Mouse (Mus musculus) megakaryocyte progenitor cell, adult 5-6 weeks (primary cell): Measurements from ENCODE around the gene Itsn1. TPM values are rescaled to one million over a fixed set of nuclear protein-coding genes. Genes with fewer than 3 reads are reported as not detected.
A peak's percentile ranks its signal among the peaks of the same experiment; 100 is the strongest.

Experiments used
- ATAC-seq: replicated peaks from 2 replicates; pipeline ENCODE4 v1.8.0; 2016; ENCODE audit warnings: mild to moderate bottlenecking, moderate TSS enrichment, inconsistent platforms; ENCODE audit not compliant: poor library complexity
- total RNA-seq, 2 experiments: library from RNA; stranded (forward) in 1 of 2; stranded (reverse) in 1 of 2; fragments of 157-497, 149-512 nt in 1 of 2; fragments of 200-1000 nt in 1 of 2; gene quantifications; 2 replicates each; pipeline versions ENCODE4 v1.2.3 to v1.2.4; 2015 to 2017

Gene Itsn1
- total RNA-seq, 2 experiments from 2014 or later, result 4.1 to 6.0 TPM

- no peak for ATAC-seq
Observed at GRCm38 (mm10) chr16:91765816-91766210, 36.7 kb downstream of the Itsn1 start.

DNA sequence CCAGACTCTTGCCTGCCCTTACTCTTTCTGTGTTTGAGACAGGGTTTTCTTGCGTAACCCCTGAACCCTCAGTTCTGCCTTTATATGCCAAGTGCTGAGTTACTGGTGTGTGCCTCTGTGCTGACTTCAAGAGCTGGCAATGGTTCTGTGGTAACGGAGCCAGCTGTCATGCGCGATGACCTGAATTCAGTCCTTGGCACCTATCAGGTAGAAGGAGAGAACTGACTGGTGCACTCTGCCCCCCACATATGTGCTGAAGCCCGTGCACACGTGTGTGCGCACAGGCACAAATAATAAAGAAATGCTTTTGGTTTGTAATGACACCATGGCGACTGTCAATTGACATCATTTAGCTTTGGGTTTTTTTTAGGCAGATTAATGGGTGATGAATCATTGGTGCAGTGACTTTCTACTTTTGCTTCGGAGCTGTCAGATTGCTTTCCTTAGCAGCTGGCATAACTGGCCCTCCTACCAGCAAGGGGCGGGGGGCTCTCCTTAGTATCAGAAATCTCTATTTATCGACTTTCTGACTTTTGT is 38.2 kb downstream of the Itsn1 start:
- peak; percentile 46 for ATAC-seq

DNA sequence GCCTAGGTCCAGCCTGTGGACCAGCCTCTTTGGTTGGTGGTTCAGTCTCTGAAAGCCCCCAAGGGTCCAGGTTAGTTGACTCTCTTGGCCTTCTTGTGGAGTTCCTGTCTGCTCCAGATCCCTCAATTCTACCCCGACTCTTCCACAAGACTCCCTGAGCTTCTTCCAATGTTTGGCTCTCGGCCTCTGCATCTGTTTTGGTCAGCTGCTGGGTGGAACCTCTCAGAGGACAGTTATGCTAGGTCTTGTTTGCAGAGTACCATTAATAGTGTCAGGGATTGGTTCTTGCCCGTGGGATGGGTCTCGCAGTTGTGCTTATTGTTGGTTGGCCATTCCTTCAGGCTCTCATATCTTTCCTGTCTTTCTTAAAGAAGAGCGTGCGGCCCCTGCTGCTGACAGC is 39.5 kb downstream of the Itsn1 start:
- no peak for ATAC-seq

- ATAC-seq, result no peak
Observed at GRCm38 (mm10) chr16:91769911-91770310, 40.8 kb downstream of the Itsn1 start.

GRCm38 (mm10) chr16:91770662-91771061 is 41.6 kb downstream of the Itsn1 start:
- no peak for ATAC-seq

- ATAC-seq, result no peak
Observed at GRCm38 (mm10) chr16:91771334-91771733, 42.3 kb downstream of the Itsn1 start.

DNA sequence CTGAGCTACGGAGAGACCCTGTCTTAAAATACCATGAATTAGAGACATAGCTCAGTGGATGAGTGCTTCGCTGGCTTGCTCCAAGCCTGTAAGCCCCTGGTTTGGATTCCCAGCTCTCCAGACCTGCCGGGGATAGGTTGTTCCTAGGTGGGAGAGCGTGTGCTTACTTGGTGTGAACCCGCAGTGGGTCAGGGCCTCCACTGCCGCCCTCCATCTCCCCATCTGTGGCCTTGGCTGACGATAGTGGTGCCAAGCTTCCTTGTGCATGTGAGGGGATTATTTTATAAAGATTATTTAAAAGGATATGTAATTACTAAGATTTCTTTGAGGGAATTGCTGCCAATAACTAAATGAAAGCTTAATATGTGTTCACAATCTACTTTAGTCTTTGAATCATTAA is 43.5 kb downstream of the Itsn1 start:
- no peak for ATAC-seq

DNA sequence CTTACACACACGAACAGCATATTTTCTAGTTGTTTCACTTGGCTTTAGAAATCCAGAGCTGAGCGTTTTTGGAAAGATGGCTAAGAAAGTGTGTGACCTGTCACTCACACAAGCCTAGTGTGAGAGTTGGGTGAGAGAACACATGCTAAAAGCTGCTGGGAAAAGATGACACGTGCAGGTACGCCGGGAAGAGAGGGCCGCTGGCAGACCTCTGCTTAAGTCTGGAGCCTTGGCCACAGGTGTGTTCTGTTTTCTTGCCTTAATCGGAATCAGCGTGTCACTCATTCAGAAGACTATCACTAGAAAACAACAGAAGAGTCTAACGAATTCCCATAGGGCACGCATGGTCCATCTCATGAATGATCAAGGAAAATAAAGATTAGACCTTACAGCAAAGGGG is 50.5 kb downstream of the Itsn1 start:
- no peak for ATAC-seq

DNA sequence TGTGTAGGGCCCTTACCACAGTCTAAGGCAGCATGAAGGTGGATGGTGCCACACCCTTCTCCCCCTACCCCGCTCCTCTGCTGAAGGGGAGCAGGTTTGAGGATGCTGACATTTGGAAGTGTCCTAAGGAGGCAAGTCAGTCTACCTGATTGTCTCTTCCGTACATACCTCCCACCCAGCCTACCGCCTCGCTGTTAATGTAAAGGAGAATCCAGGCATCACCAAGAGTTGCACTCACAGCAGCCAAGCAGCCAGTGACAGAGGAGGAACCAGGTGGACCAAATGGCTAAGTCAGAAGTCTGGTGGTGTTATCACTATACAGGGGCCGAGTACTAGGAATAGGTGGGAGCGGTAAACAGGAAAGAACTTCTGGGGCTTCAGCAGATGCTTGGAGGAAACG is 51.1 kb downstream of the Itsn1 start:
- no peak for ATAC-seq

DNA sequence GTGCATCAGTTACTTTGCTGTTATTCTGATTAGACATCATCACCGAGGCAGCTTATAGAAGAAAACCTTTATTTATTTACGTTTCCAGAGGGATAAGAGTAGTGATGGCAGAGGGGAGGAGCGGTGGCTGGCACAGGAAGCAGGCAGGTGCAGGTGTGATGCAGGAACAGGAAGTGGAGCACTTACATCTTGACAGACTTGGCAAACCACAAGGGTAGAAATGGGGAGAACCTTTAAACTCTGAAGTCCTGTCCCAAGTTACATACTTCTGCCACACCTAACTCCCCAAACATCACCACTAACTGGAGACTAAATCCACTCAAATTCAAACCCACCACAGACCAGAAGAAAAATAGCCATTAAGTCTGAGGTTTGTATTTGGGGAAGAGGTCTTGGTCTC is 51.7 kb downstream of the Itsn1 start:
- ATAC-seq, result no peak

GRCm38 (mm10) chr16:91783191-91783590 is 54.1 kb downstream of the Itsn1 start:
- no peak for ATAC-seq

- ATAC-seq, result no peak
Observed at GRCm38 (mm10) chr16:91784298-91784697, 55.2 kb downstream of the Itsn1 start.

DNA sequence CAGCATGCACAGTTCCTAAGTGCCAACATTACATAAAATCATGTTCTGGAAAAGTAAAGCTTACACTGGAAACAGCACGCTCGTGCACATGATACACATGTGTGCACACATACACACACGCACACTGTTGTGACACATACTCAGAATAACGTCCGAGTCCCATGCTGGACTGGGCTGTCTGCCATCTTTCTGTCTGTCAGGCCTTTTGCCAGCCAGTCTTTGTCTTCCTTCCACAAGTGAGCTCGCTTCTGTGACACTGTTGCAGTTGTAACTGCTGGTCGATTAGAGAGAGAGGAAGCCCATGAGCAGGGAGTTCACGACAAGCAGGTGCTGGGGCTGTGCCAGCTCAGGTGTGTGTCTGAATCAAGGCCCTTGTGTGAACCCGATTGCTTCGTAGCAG is 57.3 kb downstream of the Itsn1 start:
- no peak for ATAC-seq

- peak; percentile 87 for ATAC-seq
Observed at GRCm38 (mm10) chr16:91789728-91790127, 60.6 kb downstream of the Itsn1 start.

DNA sequence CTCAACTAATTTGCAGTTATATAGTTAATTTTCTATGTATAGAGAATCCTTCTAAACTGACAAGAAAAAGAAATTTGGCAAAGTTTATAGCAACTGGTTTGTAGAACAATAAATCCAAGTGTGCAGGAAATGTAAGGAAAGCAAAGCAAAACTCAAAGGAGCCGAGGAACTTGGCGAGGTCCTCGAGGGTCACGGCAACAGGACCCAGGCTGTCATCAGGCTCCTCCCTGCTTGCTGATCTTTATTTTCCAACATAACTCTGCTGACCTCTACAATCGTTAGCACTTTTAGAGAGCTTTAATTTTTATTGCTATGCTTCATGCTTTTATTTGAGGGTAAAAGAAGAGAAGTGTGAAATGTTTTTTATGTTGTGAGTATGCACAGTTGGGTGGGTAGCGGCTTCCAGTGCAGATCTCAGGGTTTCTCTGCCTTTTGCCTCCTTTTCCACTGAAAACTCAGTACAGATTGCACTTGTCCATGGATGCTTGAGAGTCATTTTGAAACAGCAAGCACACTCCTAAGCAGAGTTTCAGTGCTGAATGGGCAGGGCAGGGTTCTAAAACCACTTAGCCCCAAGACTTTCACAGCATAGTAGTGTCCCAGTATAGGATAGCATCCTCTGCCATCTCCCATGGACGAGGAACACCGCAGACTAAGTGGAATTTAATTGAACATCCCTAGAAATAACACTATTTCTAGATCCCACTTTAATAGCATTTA is 63.6 kb downstream of the Itsn1 start:
- ATAC-seq, result no peak

DNA sequence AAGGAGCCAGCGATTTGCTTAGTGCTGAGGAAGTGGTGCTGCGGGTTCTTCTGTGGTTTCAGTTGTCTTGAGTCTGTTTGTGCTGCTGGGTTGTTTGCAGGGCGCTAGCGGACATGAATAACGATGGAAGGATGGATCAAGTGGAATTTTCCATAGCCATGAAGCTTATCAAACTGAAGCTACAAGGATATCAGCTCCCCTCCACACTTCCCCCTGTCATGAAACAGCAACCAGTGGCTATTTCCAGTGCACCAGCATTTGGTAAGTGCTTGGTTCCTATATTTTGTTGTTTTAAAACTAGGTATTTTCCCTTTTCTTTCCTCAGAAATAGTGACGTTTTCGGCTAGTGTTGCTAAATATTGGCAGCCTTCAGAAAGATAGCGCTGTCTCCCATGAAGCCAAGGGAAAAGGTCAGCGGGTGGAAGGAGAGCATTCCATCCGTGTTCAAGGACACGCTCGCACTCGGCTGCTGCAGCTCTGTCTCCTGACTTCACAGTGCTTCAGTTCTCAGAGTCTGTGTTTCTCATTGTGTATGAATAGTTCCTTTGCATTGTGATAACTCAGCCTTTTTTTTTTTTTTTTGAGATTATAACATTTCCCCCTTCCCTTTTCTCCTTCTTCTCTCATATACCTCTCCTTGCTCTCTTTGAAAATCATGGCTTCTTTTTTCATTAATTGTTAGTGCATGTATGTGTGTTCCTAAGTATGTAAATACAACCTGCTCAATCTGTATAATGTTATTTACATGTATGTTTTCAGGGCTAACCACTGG is 64.6 kb downstream of the Itsn1 start:
- peak; percentile 38 for ATAC-seq

- ATAC-seq, result no peak
Observed at GRCm38 (mm10) chr16:91794306-91794705, 65.2 kb downstream of the Itsn1 start.

DNA sequence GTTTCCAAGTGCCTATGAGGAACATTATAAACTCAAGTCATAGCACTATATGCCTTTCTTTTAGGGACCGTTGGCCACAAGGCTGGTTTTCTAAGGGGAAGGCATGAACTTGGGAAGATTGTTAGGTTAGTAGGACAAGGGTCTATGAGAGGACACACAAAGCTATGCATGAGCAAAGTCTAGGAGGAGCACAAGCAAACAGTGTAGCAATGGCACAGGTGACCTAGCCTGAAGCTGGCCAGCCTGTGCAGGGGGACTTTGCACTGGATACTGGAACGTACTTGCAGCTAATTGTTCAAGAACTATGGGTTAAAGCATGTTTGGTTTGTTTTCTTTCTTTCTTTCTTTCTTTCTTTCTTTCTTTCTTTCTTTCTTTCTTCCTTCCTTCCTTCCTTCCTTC is 66.0 kb downstream of the Itsn1 start:
- no peak for ATAC-seq

DNA sequence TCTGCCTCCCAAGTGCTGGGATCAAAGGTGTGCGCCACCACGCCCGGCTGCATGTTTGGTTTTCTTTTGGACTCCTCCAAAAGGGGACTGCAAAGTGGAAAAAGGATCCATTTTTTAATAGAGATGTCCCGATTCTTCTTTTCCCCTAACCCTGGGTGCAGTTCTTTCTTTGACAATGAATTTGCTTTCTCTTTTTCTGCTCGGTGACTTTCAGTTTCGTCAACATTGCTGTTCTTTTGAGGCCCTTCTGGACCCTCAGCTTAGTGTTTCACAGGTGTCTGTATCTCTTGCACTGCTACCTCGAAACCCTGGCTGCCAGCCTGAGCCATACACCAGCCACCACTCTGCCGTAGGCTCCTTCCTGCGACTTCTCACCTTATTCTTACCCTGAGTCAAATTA is 66.5 kb downstream of the Itsn1 start:
- no peak for ATAC-seq

- ATAC-seq, result no peak
Observed at GRCm38 (mm10) chr16:91801426-91801825, 72.3 kb downstream of the Itsn1 start.

DNA sequence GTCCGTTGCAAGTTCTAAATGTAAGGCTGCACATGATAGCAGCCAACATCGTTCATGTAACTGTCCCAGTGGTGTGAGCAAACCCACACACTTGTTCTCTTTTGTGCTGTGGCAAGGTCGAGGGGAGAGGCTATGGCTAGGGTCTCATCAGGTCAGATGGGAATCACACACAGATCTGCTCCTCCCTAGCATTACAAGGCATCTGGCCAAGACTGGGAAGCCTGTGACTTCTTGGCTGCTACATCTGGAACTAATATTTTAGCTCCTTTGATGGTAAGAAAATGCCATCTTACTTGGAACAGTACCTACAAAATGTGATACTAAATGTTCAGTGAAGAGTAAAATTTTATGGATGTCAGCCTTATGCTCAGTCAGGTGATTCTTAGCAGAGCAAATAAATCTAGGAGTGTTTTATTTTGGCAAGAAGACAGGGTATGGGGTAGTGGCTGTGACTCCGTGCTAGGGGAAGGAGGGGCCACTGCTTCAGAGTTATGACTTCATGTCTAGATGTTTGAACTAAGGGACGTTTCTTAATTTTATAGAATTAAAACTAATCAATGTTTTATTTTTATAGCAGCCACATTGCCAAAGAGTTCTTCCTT is 73.5 kb downstream of the Itsn1 start:
- no peak for ATAC-seq

GRCm38 (mm10) chr16:91804418-91804817 is 75.3 kb downstream of the Itsn1 start:
- peak; percentile 96 for ATAC-seq
